Mouse (Mus musculus) regulatory T cell (primary cell): ENCODE measurements at regions not wholly inside any gene's neighbourhood (a gene's known extent, or its start where the extent isn't known, plus 50 kb on each side); places are given as distances from the start of the nearest gene placed in this dataset.

Experiments
- in situ Hi-C: fragments of 300-600 bp; cut with MboI, MseI; formaldehyde crosslinking; loops from one replicate; pipeline ENCODE4 v1.15.1; 2025; ENCODE audit warnings: high pct_unique_total_duplicates

GRCm38 (mm10) chr14:28626951-28627350 lies 122.4 kb downstream of the Wnt5a start:
- in situ Hi-C loops: no loop called here

- in situ Hi-C loops: no loop called here
Measured at GRCm38 (mm10) chr14:28635175-28635574, 130.6 kb downstream of the Wnt5a start.

- in situ Hi-C loops: no loop called here
Measured at GRCm38 (mm10) chr14:28639056-28639455, 134.5 kb downstream of the Wnt5a start.

GRCm38 (mm10) chr14:28645807-28646206 lies 141.3 kb downstream of the Wnt5a start:
- in situ Hi-C loops: no loop called here

- in situ Hi-C loops: no loop called here
Measured at GRCm38 (mm10) chr14:28649411-28649810, 144.9 kb downstream of the Wnt5a start.

GRCm38 (mm10) chr14:28653059-28653930 lies 148.7 kb downstream of the Wnt5a start:
- in situ Hi-C loops: no loop called here

- in situ Hi-C loops: no loop called here
Measured at GRCm38 (mm10) chr14:28657216-28657615, 152.7 kb downstream of the Wnt5a start.

GRCm38 (mm10) chr14:28660872-28661588 lies 156.5 kb downstream of the Wnt5a start:
- in situ Hi-C loops: loop anchor here (10.0 kb wide), 1 partner anchor 506 kb away; no protein-coding TSS in a partner anchor

- in situ Hi-C loops: loop anchor here (10.0 kb wide), 1 partner anchor 509 kb away; no protein-coding TSS in a partner anchor
Measured at GRCm38 (mm10) chr14:28663316-28663715, 158.8 kb downstream of the Wnt5a start.

GRCm38 (mm10) chr14:28664121-28664520 lies 159.6 kb downstream of the Wnt5a start:
- in situ Hi-C loops: loop anchor here (10.0 kb wide), 1 partner anchor 509 kb away; no protein-coding TSS in a partner anchor

GRCm38 (mm10) chr14:28675476-28675875 lies 170.9 kb downstream of the Wnt5a start:
- in situ Hi-C loops: no loop called here

- in situ Hi-C loops: no loop called here
Measured at GRCm38 (mm10) chr14:28699780-28700179, 195.2 kb downstream of the Wnt5a start.

- in situ Hi-C loops: no loop called here
Measured at GRCm38 (mm10) chr14:28704729-28705128, 200.2 kb downstream of the Wnt5a start.

- in situ Hi-C loops: no loop called here
Measured at GRCm38 (mm10) chr14:28714598-28714997, 210.0 kb downstream of the Wnt5a start.

GRCm38 (mm10) chr14:28720545-28720944 lies 216.0 kb downstream of the Wnt5a start:
- in situ Hi-C loops: no loop called here

- in situ Hi-C loops: no loop called here
Measured at GRCm38 (mm10) chr14:28725666-28726065, 221.1 kb downstream of the Wnt5a start.

GRCm38 (mm10) chr14:28733496-28733895 lies 228.9 kb downstream of the Wnt5a start:
- in situ Hi-C loops: no loop called here

GRCm38 (mm10) chr14:28735446-28735845 lies 230.9 kb downstream of the Wnt5a start:
- in situ Hi-C loops: no loop called here

- in situ Hi-C loops: no loop called here
Measured at GRCm38 (mm10) chr14:28740076-28740475, 235.5 kb downstream of the Wnt5a start.

GRCm38 (mm10) chr14:28741418-28741817 lies 236.9 kb downstream of the Wnt5a start:
- in situ Hi-C loops: no loop called here

GRCm38 (mm10) chr14:28743673-28744072 lies 239.1 kb downstream of the Wnt5a start:
- in situ Hi-C loops: no loop called here

GRCm38 (mm10) chr14:28750301-28750700 lies 245.8 kb downstream of the Wnt5a start:
- in situ Hi-C loops: no loop called here

GRCm38 (mm10) chr14:28765201-28765600 lies 252.8 kb upstream of the Lrtm1 start:
- in situ Hi-C loops: no loop called here
